Mouse (Mus musculus) E14TG2a.4 (cell line): Measurements from ENCODE around the gene Dag1.

ENCODE experiments used
- CTCF ChIP-seq: conservative IDR thresholded peaks from 2 replicates; pipeline ENCODE4 v1.5.1; 2014; ENCODE audit warnings: low read length
- NANOG ChIP-seq: IDR thresholded peaks from 2 replicates; pipeline ENCODE4 v1.6.1; 2014; ENCODE audit warnings: borderline replicate concordance, low read length, mixed read lengths

DNA sequence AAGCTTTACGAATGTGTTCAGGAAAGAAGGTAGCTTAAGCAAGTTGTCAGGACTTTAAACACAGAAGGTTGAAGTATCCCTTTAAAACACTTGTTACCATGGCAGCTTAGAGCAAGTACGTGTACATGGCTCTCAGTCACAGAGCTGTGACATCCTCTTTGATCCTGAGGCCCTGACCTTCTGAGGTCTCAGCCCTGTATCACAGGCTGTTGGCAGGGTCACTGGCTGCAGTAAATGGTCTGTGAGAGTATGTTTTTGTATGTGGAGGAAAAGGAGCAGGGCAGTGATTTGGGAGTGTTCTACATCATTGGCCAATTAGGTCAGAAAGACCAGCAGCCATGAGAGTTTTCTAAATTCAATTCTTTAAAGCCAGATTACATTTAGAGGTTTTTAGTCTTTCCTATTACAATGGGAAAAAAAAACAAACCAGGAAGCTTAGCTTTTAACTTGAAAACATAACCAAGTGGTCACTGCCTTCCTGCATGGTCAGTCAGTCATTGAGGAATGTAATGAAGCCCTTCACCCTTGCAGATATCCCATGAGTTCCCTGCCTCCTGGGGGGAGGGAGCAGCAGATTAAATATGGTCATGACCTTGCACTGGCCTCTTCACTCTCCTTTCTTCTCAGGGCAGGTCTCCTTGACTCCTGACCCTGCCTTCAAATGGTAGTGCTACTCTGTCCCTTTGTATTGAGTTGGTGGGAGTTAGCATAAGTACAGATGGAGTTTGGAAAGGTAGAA lies 35.7 kb downstream of the Dag1 start:
- TF ChIP-seq CTCF: no peak
- TF ChIP-seq NANOG: no peak
